Mouse (Mus musculus) small intestine, adult 2 months (tissue): ENCODE data around the gene Lcn8.

ENCODE experiments used
- CTCF ChIP-seq: fragments of 200-500 bp; IDR thresholded peaks from 2 replicates; pipeline ENCODE4 v1.5.1; 2012; ENCODE audit warnings: low read depth, mild to moderate bottlenecking, control low read depth, inconsistent platforms, low read length, moderate library complexity, mixed read lengths; ENCODE audit not compliant: insufficient replicate concordance, insufficient read length; ENCODE audit errors: extremely low read depth
- POLR2A ChIP-seq: fragments of 200-500 bp; IDR thresholded peaks from 2 replicates; pipeline ENCODE4 v1.6.1; 2012; ENCODE audit warnings: low read depth, mild to moderate bottlenecking, control low read depth, inconsistent platforms, low read length, moderate library complexity

- TF ChIP-seq CTCF (no peak), POLR2A (no peak)
Measured at GRCm38 (mm10) chr2:25620386-25620785, 32.5 kb upstream of the Lcn8 start.
